Mouse (Mus musculus) limb, embryonic 14.5 days (tissue): ENCODE measurements around the gene Trdmt1. TPM values are rescaled to one million over a fixed set of nuclear protein-coding genes. Genes with fewer than 3 reads are reported as not detected.

Source experiments
- ATAC-seq: fragments of 200-750 bp; cut with Nextera tagmentation; 2 replicates; pipeline ENCODE4 v1.8.0; 2017; ENCODE audit warnings: low read depth, moderate number of reproducible peaks, moderate TSS enrichment; ENCODE audit not compliant: low FRiP score
- DNase-seq: peaks from one replicate; pipeline ENCODE4 v3.0.0-alpha.2; 2015; ENCODE audit warnings: low spot score
- H3K27ac ChIP-seq: fragments of 300-500 bp; sonication (generic); replicated peaks from 2 replicates; pipeline ENCODE4 v1.5.1; 2014; ENCODE audit warnings: low read depth, mild to moderate bottlenecking, low read length, moderate library complexity, mixed read lengths
- H3K27me3 ChIP-seq: fragments of 300-500 bp; sonication (generic); 2 replicates; pipeline ENCODE4 v1.6.1; 2014; ENCODE audit warnings: low read length, mixed read lengths; ENCODE audit not compliant: control insufficient read depth, insufficient read depth
- H3K36me3 ChIP-seq: fragments of 300-500 bp; sonication (generic); 2 replicates; pipeline ENCODE4 v1.6.1; 2014; ENCODE audit warnings: mild to moderate bottlenecking, low read length, moderate library complexity, mixed read lengths; ENCODE audit not compliant: control insufficient read depth, insufficient read depth
- H3K4me1 ChIP-seq: fragments of 300-500 bp; sonication (generic); 2 replicates; pipeline ENCODE4 v1.6.1; 2014; ENCODE audit warnings: antibody characterized with exemption, low read length, mixed read lengths; ENCODE audit not compliant: control insufficient read depth, insufficient read depth
- H3K4me2 ChIP-seq: fragments of 300-500 bp; sonication (generic); replicated peaks from 2 replicates; pipeline ENCODE4 v1.6.1; 2014; ENCODE audit warnings: low read depth, mild to moderate bottlenecking, low read length, moderate library complexity; ENCODE audit not compliant: severe bottlenecking
- H3K4me3 ChIP-seq: fragments of 300-500 bp; sonication (generic); replicated peaks from 2 replicates; pipeline ENCODE4 v1.5.1; 2014; ENCODE audit warnings: low read length
- H3K9ac ChIP-seq: fragments of 300-500 bp; sonication (generic); 2 replicates; pipeline ENCODE4 v1.6.1; 2014; ENCODE audit warnings: mild to moderate bottlenecking, low read depth, low read length, moderate library complexity; ENCODE audit not compliant: severe bottlenecking
- H3K9me3 ChIP-seq: fragments of 300-500 bp; sonication (generic); 2 replicates; pipeline ENCODE4 v1.6.1; 2016; ENCODE audit warnings: low read length; ENCODE audit not compliant: control insufficient read depth
- POLR2A ChIP-seq: fragments of 200-500 bp; IDR thresholded peaks from 2 replicates; pipeline ENCODE4 v1.8.0; 2012; ENCODE audit warnings: inconsistent platforms, mild to moderate bottlenecking, moderate library complexity, borderline replicate concordance; ENCODE audit not compliant: insufficient read depth, insufficient read length; ENCODE audit errors: extremely low read depth
- WGBS: fragments of 180-500 bp; shearing (Covaris S2); extraction: QIAGEN DNeasy Blood & Tissue Kit; methylation state at CpG from one replicate; pipeline ENCODE4 v1.1.7; 2014; 5-methylcytosine and 5-hydroxymethylcytosine counted together
- polyA plus RNA-seq, 2 experiments: library from polyadenylated mRNA; depleted of rRNA in 1 of 2; stranded (reverse) in 1 of 2; unstranded in 1 of 2; fragments of >200 nt; fragmentation: Nextera tagmentation in 1 of 2; extraction: Ambion mirVana in 1 of 2; gene quantifications; 2 replicates each; pipeline versions ENCODE4 v1.2.1 to v1.2.3; 2012 to 2014

The Trdmt1 gene
- polyA plus RNA-seq, 2 experiments: 9.7 to 13.7 TPM

- no peaks in the 10 kb centered on the region for H3K27me3 ChIP-seq
- H3K4me2 ChIP-seq: no peak overlapping the region
- WGBS: 63% methylated on average over 2 of the region's 2 CpGs
- no peak for DNase-seq
- no peak for ATAC-seq
- H3K4me3 ChIP-seq: no peak overlapping the region
- H3K9me3 ChIP-seq: no peaks in the 10 kb centered on the region
- H3K36me3 ChIP-seq: no peaks in the 10 kb centered on the region
- H3K4me1 ChIP-seq: peaks cover 13% of the 10 kb centered on the region
- no peak overlapping the region for H3K9ac ChIP-seq
- no peak overlapping the region for H3K27ac ChIP-seq
- no peak for TF ChIP-seq POLR2A
Measured at GRCm38 (mm10) chr2:13570122-13570521, 25.7 kb upstream of the Trdmt1 start.

- 89% methylated on average over 2 of the region's 2 CpGs for WGBS
Measured at GRCm38 (mm10) chr2:13560396-13560795, 15.9 kb upstream of the Trdmt1 start.

GRCm38 (mm10) chr2:13559729-13560128 lies 15.3 kb upstream of the Trdmt1 start:
- no peak for DNase-seq
- Histone ChIP-seq H3K36me3 (no peaks in the 10 kb centered on the region), H3K9me3 (no peaks in the 10 kb centered on the region), H3K4me2 (no peak overlapping the region), H3K27ac (no peak overlapping the region), H3K4me3 (no peak overlapping the region), H3K4me1 (peaks cover 8% of the 10 kb centered on the region; the same call in 1 of the 2 replicates), H3K9ac (no peak overlapping the region), H3K27me3 (no peaks in the 10 kb centered on the region)
- 81% methylated on average over 5 of the region's 5 CpGs for WGBS
- no peak for ATAC-seq
- TF ChIP-seq POLR2A: no peak

More at GRCm38 (mm10) chr2:13560396-13560795, 15.9 kb upstream of the Trdmt1 start:
- H3K36me3 ChIP-seq: no peaks in the 10 kb centered on the region
- ATAC-seq: no peak
- no peak overlapping the region for H3K27ac ChIP-seq
- DNase-seq: no peak
- peaks cover 8% of the 10 kb centered on the region; the same call in 1 of the 2 replicates for H3K4me1 ChIP-seq
- H3K27me3 ChIP-seq: no peaks in the 10 kb centered on the region
- no peak overlapping the region for H3K9ac ChIP-seq
- H3K4me2 ChIP-seq: no peak overlapping the region
- no peak for TF ChIP-seq POLR2A
- no peaks in the 10 kb centered on the region for H3K9me3 ChIP-seq
- no peak overlapping the region for H3K4me3 ChIP-seq

- Histone ChIP-seq H3K9me3 (no peaks in the 10 kb centered on the region), H3K27ac (no peak overlapping the region), H3K27me3 (no peaks in the 10 kb centered on the region), H3K4me2 (no peak overlapping the region), H3K4me1 (peaks cover 8% of the 10 kb centered on the region; the same call in 1 of the 2 replicates), H3K36me3 (no peaks in the 10 kb centered on the region), H3K4me3 (no peak overlapping the region), H3K9ac (no peak overlapping the region)
- 88% methylated on average over 5 of the region's 5 CpGs for WGBS
- no peak for TF ChIP-seq POLR2A
- no peak for DNase-seq
- no peak for ATAC-seq
Measured at GRCm38 (mm10) chr2:13559303-13559702, 14.8 kb upstream of the Trdmt1 start.

- peak overlapping the region; percentile 36; the same call in 1 of the 2 replicates for H3K9ac ChIP-seq
- no peak overlapping the region for H3K4me3 ChIP-seq
- 33% methylated on average over 5 of the region's 5 CpGs for WGBS
- H3K27ac ChIP-seq: 0 out of 2 replicates have a peak overlapping the region, but pooled peaks have one; percentile 50
- no peaks in the 10 kb centered on the region for H3K27me3 ChIP-seq
- peaks cover 8% of the 10 kb centered on the region; the same call in 1 of the 2 replicates for H3K4me1 ChIP-seq
- ATAC-seq: peak; percentile 82
- DNase-seq: peak; percentile 56
- no peak overlapping the region for H3K4me2 ChIP-seq
- H3K9me3 ChIP-seq: no peaks in the 10 kb centered on the region
- no peaks in the 10 kb centered on the region for H3K36me3 ChIP-seq
- TF ChIP-seq POLR2A: no peak
Measured at GRCm38 (mm10) chr2:13558607-13559262, 14.3 kb upstream of the Trdmt1 start.
